Mouse (Mus musculus): ENCODE measurements around the gene Cluh.

Gene Cluh

DNA sequence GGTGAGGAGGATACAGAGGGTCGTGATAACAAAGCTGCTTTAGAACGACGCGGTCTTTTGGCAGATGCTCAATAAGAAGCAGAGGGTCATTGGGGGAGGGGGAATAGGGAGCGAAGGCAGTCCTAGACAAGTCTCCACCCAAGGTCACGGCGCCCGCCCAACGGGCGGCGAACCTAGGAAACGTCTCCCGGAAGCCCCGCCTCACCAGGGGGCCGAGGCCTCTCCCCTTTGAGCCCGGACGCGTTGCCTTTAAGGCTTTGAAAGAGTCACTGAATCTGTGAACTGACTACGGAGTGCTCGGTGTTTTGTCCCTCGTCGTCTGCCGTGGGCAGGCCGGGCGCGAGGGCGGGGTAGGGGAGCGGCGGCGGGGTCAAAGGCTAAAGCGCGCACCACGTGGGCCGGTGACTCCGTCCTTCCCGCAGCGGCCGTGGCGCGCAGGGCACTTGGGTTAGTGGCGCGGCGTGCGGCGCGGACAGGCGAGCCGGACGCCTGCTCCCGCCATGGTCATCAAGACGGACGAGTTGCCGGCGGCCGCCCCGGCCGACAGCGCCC lies at the start of gene Cluh:
Gene Cluh (plus strand): TSS at position 401 of the 552 bp plus-strand sequence.
- in situ Hi-C loops (cut with MboI; ENCODE audit: unreplicated experiment in 2 of 2): loop anchor here in 1 of 2 experiments (10.0 kb wide), 1 partner anchor 176 kb away; no protein-coding TSS in a partner anchor

DNA sequence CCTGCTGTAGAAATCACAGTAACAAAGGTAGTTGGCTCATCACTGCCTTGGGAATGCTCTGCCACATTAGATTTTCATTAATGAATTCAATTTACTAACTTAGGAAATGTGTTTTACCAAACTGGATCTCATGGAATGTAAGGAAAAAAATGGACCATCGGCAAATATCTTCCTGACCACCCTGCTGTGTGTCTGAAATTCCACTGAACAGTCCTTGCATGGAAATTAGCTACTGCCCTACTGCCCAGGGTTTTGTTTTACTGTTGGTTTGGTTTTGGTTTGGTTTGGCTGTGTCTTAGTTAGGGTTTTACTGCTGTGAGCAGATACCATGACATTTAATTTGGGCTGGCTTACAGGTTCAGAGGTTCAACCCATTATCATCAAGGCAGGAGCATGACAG lies 47.0 kb upstream of the Cluh start:
- in situ Hi-C loops (cut with MboI; ENCODE audit: unreplicated experiment in 2 of 2): no loop called here

- in situ Hi-C loops (cut with MboI; ENCODE audit: unreplicated experiment in 2 of 2): no loop called here
These were observed 39.2 kb upstream of the Cluh start for GRCm38 (mm10) chr11:74610068-74610467.

GRCm38 (mm10) chr11:74610545-74611176 lies 38.6 kb upstream of the Cluh start, which contains the start of gene Rap1gap2:
TSS of gene Rap1gap2 (minus strand) at chr11:74610915.
- in situ Hi-C loops (cut with MboI; ENCODE audit: unreplicated experiment in 2 of 2): no loop called here

DNA sequence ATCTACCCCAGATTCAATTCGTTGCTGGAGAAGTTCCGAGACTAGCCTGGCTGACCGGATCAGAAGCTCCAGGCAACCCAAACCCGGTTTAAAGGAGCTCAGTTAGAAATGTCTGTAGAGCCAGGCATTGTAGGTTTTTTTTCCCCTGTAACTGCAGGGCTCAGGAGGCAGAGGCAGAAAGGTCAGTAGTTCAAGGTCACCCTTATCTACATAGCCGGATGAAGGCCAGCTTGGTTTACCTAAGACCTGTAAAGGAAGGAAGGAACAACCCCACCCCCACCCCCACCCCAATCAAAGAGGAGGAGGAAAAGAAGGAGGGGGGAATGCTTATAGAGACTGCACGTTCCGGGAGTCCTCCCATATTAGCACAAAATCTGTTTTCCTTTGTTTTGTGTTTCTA lies 37.9 kb upstream of the Cluh start:
- in situ Hi-C loops (cut with MboI; ENCODE audit: unreplicated experiment in 2 of 2): no loop called here

DNA sequence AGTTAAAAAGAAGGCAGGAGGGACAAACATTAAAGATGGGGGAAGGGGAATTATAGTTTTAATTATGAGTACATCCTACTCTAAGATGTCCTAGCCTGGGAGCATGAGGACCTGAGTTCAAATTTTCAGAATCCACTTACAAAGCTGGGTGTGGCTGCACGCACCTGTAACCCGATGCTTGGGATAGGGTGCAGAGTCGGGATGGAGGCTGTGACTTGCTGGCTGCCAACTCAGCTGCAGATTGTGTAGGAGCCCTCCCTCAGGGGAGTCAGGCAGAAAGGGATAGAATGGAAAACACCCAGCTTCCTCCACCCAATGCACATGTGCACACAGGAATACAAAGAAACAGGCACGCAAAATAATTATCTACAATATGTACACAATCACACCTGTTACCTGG lies 35.9 kb upstream of the Cluh start:
- in situ Hi-C loops (cut with MboI; ENCODE audit: unreplicated experiment in 2 of 2): no loop called here

DNA sequence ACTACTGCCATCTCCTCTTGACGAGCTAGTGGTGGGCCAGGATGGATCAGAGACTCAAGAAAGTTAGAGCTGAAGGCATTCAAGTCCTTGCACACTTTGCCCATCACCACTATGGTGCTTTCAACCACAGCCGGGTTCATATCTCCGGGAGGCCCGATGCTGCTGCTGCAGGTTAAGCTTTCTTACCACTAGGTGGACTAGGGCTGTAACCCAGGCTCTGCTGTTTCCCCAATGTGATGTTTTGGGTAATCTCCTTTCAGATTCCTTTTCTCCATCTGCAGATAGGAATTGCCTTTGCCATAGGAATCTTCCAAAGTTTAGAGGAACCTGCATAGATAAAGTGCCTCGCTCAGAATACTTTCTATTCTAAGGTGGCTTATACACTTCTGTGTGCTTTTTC lies 33.7 kb upstream of the Cluh start:
- in situ Hi-C loops (cut with MboI; ENCODE audit: unreplicated experiment in 2 of 2): no loop called here

GRCm38 (mm10) chr11:74619201-74619955 lies 29.9 kb upstream of the Cluh start, which contains the start of gene Ccdc92b:
TSS of gene Ccdc92b (plus strand) at chr11:74619605.
- in situ Hi-C loops (cut with MboI; ENCODE audit: unreplicated experiment in 2 of 2): no loop called here

- in situ Hi-C loops (cut with MboI; ENCODE audit: unreplicated experiment in 2 of 2): loop anchor here in 1 of 2 experiments (10.0 kb wide), 1 partner anchor 535 kb away; no protein-coding TSS in a partner anchor
These were observed 29.4 kb upstream of the Cluh start for GRCm38 (mm10) chr11:74619956-74620300.

DNA sequence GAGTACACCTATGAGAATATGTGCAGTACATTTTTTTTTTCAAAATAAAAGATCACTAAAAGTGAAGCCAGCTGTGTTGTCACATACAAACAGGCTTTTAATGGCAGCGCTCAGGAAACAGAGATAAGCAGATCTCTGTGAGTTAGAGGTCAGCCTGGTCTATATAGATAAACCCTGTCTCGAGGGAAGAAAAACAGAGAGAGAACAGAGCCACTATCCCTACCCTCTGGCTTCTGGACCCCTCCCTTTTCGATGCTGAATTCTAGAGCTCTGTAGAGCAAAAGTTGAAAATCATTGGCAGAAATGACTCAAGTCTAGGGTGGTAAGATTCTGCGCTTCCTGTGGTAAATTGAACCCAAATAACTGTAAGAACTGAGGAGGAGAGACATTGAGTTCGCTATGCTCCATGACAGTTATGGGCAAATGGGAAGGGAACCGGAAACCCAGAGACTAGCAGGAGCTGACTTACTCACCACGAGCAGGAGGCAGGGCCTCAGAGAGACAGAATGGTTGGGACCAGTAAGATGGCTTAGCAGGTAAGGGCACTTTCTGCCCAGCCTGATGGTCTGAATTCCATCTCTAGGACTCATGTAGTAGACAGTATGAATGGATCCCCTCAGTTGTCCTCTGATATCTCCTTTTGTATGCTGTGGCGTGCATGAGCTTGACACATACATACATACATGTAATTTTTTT lies 27.2 kb upstream of the Cluh start:
- in situ Hi-C loops (cut with MboI; ENCODE audit: unreplicated experiment in 2 of 2): loop anchor here in 1 of 2 experiments (10.0 kb wide), 1 partner anchor 533 kb away; no protein-coding TSS in a partner anchor

DNA sequence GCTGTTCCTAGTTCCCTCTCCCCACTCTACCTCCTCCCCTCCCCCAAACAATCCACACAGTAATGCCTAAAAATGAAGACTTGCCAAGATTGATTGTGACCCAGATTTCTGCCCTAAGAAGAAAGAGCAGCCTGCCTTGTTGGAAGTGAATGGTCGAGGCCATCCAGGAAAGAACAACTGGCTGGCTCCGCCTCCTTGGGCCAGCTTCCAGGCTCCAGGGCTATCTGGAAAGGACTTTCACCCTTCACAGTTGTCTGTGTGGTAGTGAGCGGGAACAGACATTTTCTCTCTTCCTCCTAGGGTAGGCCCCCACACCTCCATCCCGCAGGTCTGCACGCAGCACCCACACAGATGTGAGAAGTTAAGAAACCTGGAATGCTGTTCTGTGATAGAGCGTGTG lies 25.6 kb upstream of the Cluh start:
- in situ Hi-C loops (cut with MboI; ENCODE audit: unreplicated experiment in 2 of 2): loop anchor here in 1 of 2 experiments (10.0 kb wide), 1 partner anchor 531 kb away; no protein-coding TSS in a partner anchor

DNA sequence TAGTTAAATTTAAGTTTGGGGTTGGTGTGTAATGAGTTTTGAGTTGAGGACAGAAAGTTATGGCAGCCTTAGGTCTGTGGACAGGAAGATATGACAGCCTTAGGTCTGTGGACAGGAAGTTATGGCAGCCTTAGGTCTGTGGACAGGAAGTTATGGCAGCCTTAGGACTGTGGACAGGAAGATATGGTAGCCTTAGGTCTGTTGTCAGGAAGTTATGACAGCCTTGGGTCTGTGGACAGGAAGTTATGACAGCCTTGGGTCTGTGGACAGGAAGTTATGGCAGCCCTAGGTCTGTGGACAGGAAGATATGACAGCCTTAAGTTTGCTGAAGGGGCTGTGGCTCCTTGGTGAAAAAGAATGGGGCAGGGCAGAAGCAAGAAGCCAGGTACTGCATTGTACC lies 24.0 kb upstream of the Cluh start:
- in situ Hi-C loops (cut with MboI; ENCODE audit: unreplicated experiment in 2 of 2): loop anchor here in 1 of 2 experiments (10.0 kb wide), 1 partner anchor 529 kb away; no protein-coding TSS in a partner anchor

DNA sequence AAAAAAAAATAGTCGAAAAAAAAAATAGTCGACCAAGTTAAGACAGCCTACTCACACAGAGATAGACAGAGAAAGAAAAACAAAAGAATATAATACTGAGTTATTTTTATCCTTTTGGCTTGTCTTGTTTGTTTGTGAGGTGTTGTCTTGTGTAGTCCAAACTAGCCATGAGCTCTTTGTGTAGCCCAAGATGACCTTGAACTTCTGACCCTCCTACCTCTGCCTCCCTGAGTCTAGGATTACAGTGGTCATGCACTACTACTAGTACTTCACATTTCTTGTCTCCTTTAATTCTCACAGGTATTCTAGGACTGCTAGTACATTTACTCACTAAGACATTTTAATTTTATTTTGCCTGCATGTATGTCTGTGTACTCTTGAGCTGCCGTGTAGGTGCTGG lies 21.8 kb upstream of the Cluh start:
- in situ Hi-C loops (cut with MboI; ENCODE audit: unreplicated experiment in 2 of 2): loop anchor here in 1 of 2 experiments (10.0 kb wide), 1 partner anchor 527 kb away; no protein-coding TSS in a partner anchor

- in situ Hi-C loops (cut with MboI; ENCODE audit: unreplicated experiment in 2 of 2): no loop called here
These were observed 17.2 kb upstream of the Cluh start for GRCm38 (mm10) chr11:74631880-74632789.

GRCm38 (mm10) chr11:74634490-74635275 lies 14.6 kb upstream of the Cluh start:
- in situ Hi-C loops (cut with MboI; ENCODE audit: unreplicated experiment in 2 of 2): no loop called here

DNA sequence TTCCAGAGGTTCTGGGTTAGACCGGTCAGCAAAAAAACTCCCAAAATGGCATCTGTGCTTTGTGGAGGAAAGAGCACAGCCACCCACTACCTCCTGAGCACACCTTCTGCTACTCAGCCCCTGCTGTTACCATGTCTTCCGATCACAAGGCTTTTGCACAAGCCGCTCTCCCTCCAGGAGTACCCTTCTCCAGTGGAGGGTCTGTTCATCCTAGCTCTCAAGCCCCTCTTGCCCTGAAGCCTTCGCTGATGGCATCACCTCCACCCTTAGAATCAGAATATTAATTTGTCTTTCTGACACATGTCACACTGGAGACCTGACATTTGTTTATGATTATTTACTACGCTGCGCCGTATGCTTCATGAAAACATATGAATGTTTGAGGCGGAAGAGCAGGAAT lies 11.8 kb upstream of the Cluh start:
- in situ Hi-C loops (cut with MboI; ENCODE audit: unreplicated experiment in 2 of 2): no loop called here

- in situ Hi-C loops (cut with MboI; ENCODE audit: unreplicated experiment in 2 of 2): no loop called here
These were observed 11.1 kb upstream of the Cluh start for GRCm38 (mm10) chr11:74637971-74638790.

DNA sequence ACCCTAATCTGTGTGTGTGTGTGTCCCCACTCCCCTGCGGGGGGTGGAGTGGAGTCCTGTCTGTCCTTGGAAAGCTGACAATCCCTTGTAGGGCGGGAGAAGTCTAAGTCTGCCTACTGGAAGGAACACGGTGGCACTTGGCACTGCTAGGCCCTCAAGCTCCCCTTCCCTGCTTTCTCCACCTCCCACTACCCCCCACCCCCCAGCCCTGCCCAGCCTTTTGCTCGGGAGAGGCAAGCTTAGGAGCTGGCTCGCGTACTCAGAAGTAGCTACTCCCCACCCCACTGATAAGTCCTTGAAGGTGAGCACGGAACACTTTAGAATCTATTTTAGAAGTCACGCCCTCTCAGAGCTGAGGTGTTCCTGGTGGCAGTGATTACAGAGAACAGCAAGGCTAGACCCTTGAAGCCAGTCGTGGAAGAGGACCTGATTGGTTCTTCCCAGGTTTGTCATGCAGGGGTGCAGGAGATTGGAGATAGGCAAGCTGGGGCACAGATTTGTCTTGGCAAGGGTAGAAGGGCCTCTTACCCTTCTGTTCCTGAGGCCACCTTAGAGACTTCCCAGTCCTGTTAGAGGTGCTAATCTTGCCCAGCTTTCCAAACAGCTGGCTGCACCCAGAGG lies 10.4 kb upstream of the Cluh start:
- in situ Hi-C loops (cut with MboI; ENCODE audit: unreplicated experiment in 2 of 2): no loop called here
